Mouse (Mus musculus) ES-E14 (cell line): ENCODE results near the gene Zbtb20.

Experiments used
- CHD2 ChIP-seq: IDR thresholded peaks from 2 replicates; pipeline ENCODE4 v1.6.1; 2014; ENCODE audit warnings: mild to moderate bottlenecking, low read depth, low read length, inconsistent platforms
- HCFC1 ChIP-seq: IDR thresholded peaks from 2 replicates; pipeline ENCODE4 v1.6.1; 2012; ENCODE audit warnings: low read length, inconsistent platforms, borderline replicate concordance; ENCODE audit not compliant: insufficient read depth
- MAFK ChIP-seq: IDR thresholded peaks from 2 replicates; pipeline ENCODE4 v1.6.1; 2014; ENCODE audit warnings: mild to moderate bottlenecking, low read depth, low read length, inconsistent platforms; ENCODE audit not compliant: insufficient read depth
- ZC3H11A ChIP-seq: IDR thresholded peaks from 2 replicates; pipeline ENCODE4 v1.6.1; 2012; ENCODE audit warnings: low read depth, mild to moderate bottlenecking, inconsistent platforms, low read length, borderline replicate concordance
- ZNF384 ChIP-seq: IDR thresholded peaks from 2 replicates; pipeline ENCODE4 v1.6.1; 2012; ENCODE audit warnings: low read depth, low read length, inconsistent platforms

- TF ChIP-seq ZNF384 (no peak), CHD2 (no peak), ZC3H11A (no peak), HCFC1 (no peak), MAFK (no peak)
Observed at GRCm38 (mm10) chr16:43169273-43169905, 293.7 kb downstream of the Zbtb20 start.
